Mouse (Mus musculus) layer of hippocampus, adult 2 months (tissue): ENCODE results near the gene Opn4. TPM values are rescaled to one million over a fixed set of nuclear protein-coding genes. Genes with fewer than 3 reads are reported as not detected.

ENCODE experiments used
- DNase-seq, 2 experiments: peaks; one replicate each; pipeline ENCODE4 v3.0.0; 2022; ENCODE audit warnings: low spot score in 2 of 2
- H3K27ac ChIP-seq: fragments of 200-600 bp; 2 replicates; pipeline ENCODE4 v1.8.1; 2022
- H3K4me3 ChIP-seq: fragments of 200-600 bp; 2 replicates; pipeline ENCODE4 v1.8.1; 2022; ENCODE audit warnings: mild to moderate bottlenecking
- CTCF ChIP-seq: fragments of 200-600 bp; conservative IDR thresholded peaks from 2 replicates; pipeline ENCODE4 v1.8.1; 2022; ENCODE audit warnings: antibody characterized with exemption, mild to moderate bottlenecking, moderate library complexity
- long read RNA-seq, 2 experiments: library from polyadenylated mRNA; stranded (forward); transcript quantifications; one replicate each; pipeline ENCODE4 v2.0.0; 2021; ENCODE audit warnings: borderline mapping rate in 2 of 2
- total RNA-seq, 2 experiments: library from RNA; stranded (reverse); gene quantifications; 2 replicates each; pipeline ENCODE4 v1.2.3; 2021

Gene Opn4
- not detected for total RNA-seq
- long read RNA-seq, experiment 1 = 0 reads
- long read RNA-seq, experiment 2 = 0 reads

- Histone ChIP-seq H3K27ac (no peak within 1 kb of the TSS), H3K4me3 (no peak within 1 kb of the TSS)
- DNase-seq = no peak
- TF ChIP-seq CTCF = no peak
Observed at GRCm38 (mm10) chr14:34599941-34600340, at the start of gene Opn4. TSS of gene Opn4 (minus strand) at chr14:34600142.

GRCm38 (mm10) chr14:34647870-34648475 lies 48.0 kb upstream of the Opn4 start:
- no peak overlapping the region for H3K27ac ChIP-seq
- H3K4me3 ChIP-seq = no peak overlapping the region
- DNase-seq = no peak
- TF ChIP-seq CTCF = no peak

- H3K4me3 ChIP-seq = no peak overlapping the region
- no peak for TF ChIP-seq CTCF
Observed at GRCm38 (mm10) chr14:34644140-34644539, 44.2 kb upstream of the Opn4 start.

GRCm38 (mm10) chr14:34635721-34636120 lies 35.8 kb upstream of the Opn4 start:
- Histone ChIP-seq H3K27ac (no peak overlapping the region), H3K4me3 (no peak overlapping the region)
- DNase-seq = no peak
- TF ChIP-seq CTCF = no peak

More at GRCm38 (mm10) chr14:34644140-34644539, 44.2 kb upstream of the Opn4 start:
- DNase-seq = no peak
- no peak overlapping the region for H3K27ac ChIP-seq

DNA sequence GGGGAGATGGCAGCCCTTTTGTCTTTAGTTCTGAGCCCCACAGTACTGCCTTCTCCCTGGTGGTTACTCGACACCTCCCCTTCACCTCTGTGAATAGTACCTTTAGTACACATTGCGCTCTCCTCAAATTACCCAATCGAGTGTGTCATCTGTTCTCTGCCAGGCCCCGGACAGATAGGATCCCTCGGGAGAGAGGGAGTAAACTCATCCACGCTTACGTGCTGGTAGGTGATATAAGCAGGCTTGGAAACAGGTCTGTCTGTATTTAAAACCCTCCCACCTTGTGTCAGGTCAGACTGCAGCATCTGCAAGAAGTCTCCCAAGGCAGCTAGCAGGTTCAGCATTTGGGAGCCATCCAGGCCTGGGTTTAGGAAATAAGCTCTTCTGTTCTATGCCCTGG lies 35.2 kb upstream of the Opn4 start:
- DNase-seq = no peak
- no peak for TF ChIP-seq CTCF
- H3K27ac ChIP-seq = no peak overlapping the region
- no peak overlapping the region for H3K4me3 ChIP-seq

DNA sequence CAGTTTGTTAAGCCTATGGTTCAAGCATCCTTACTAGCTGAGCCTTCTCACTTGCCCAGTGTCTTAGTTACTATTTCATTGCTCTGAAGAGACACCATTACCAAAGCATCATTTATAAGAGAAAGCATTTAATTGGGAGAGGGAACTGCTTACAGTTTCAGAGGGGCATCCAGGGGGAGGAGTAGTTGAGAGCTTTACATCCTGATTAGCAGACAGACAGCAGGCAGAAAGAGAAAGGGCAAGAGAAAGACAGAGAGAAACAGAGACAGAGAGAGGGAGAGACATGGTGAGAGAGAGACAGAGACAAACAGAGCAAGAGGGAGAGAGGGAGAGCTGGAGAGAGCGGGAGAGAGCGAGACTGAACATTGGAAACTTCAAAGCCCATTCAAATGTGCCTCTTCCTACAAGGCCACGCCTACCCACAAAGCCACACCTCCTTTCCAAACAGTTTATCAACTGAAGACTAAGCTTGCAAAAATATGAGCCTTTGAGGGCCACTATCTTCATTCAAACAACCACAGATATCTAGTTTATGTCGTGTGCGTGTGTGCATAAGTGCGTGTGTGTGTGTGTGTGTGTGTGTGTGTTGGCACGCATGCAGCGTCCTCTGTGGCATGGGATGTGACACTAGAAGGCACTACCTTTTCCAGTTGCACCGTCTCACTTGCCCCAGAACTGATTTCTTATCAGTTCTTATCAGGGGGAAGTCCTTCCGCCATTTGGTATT lies 32.9 kb upstream of the Opn4 start:
- Histone ChIP-seq H3K27ac (no peak overlapping the region), H3K4me3 (no peak overlapping the region)
- TF ChIP-seq CTCF = no peak
- no peak for DNase-seq

DNA sequence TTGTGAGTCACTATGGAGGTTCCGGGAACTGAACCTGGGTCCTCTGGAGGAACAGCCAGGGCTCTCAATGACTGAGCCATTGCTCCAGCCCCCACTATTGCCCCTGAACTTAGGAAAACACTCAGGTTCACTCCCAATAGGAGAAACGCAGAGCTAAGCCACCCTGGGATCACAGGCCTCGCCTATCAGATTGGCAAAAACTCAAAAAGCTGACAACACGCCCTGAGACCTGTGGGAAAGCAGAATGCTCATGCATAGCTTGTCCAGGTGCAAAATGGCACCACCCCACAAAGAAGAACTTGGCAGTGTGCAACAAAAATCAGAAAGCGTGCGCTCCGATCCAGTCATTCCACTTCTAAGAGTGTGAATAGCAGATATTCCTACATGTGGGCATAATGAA lies 26.9 kb upstream of the Opn4 start:
- H3K4me3 ChIP-seq = no peak overlapping the region
- no peak for TF ChIP-seq CTCF
- no peak overlapping the region for H3K27ac ChIP-seq
- DNase-seq = no peak

GRCm38 (mm10) chr14:34623531-34624210 lies 23.7 kb upstream of the Opn4 start:
- Histone ChIP-seq H3K27ac (no peak overlapping the region), H3K4me3 (no peak overlapping the region)
- no peak for DNase-seq
- no peak for TF ChIP-seq CTCF

DNA sequence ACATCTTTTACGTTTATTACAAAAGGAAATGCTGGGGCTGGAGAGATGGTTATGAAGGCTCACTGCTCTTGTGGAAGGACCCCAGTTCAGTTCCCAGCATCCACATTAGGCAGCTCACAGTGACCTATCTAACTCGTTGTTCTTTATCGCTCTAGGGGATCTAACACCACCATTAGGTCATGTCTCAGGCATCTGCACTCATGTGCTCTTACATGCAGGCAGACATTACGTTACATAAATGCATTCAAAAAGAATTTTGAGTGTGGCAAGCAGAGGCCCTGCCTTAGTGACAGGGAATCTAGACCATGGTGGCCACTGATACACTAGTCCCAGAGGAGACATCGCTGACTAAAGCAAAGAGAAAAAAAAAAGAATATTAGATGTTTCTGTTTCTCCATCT lies 23.1 kb upstream of the Opn4 start:
- TF ChIP-seq CTCF = no peak
- Histone ChIP-seq H3K4me3 (no peak overlapping the region), H3K27ac (no peak overlapping the region)
- no peak for DNase-seq

GRCm38 (mm10) chr14:34620611-34621376 lies 20.9 kb upstream of the Opn4 start:
- Histone ChIP-seq H3K27ac (no peak overlapping the region), H3K4me3 (no peak overlapping the region)
- peak; percentile 79 for TF ChIP-seq CTCF
- DNase-seq = peak in 1 of 2 experiments; percentile 38

DNA sequence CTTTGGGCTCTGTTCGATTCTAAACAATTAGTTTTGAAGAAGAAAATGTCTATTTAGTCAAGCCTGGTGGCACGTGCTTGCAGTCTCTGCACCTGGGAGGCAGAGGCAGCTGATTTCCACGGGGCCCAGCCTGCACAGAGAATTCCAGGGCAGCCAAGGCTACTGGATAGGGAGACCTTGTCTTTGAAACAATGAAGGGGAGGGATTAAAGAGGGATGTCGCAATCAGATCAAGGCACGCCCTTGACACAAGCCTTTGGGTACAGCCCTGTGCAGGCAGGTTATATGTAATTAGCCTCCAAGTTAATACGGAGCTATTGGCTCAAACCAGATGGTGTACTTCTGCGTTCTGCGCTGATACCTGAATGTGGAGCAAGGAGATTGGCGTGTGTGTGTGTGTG lies 18.9 kb upstream of the Opn4 start:
- Histone ChIP-seq H3K27ac (no peak overlapping the region), H3K4me3 (no peak overlapping the region)
- no peak for TF ChIP-seq CTCF
- no peak for DNase-seq

GRCm38 (mm10) chr14:34616821-34617220 lies 16.9 kb upstream of the Opn4 start:
- peak; percentile 84 to 87 for DNase-seq
- peak; percentile 100 for TF ChIP-seq CTCF
- Histone ChIP-seq H3K4me3 (no peak overlapping the region), H3K27ac (no peak overlapping the region)

DNA sequence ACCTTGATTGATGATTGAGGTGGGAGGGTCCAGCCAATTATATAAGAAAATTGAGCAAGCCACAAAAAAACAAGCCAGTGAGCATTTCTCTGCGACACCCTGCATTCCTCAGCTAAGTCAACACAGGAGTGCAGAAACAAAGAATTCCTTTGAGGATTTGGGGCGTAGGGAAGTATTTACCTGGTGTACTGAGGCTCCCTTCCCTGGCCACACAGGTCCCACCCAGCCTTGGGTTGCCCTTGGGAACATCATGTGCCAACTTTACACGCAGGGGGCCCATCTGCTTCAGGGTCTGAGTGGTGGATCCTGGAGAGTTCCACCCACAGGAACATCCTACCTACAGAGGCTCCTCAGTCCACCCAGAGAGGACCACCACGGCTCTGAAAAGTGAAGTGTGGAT lies 15.7 kb upstream of the Opn4 start:
- no peak for TF ChIP-seq CTCF
- no peak for DNase-seq
- Histone ChIP-seq H3K4me3 (no peak overlapping the region), H3K27ac (no peak overlapping the region)
